Mouse (Mus musculus) embryonic facial prominence, embryonic 15.5 days (tissue): ENCODE data around the gene Evl. TPM values are rescaled to one million over a fixed set of nuclear protein-coding genes. Genes with fewer than 3 reads are reported as not detected.

Source experiments
- ATAC-seq: fragments of 200-750 bp; cut with Nextera tagmentation; 2 replicates; pipeline ENCODE4 v1.8.0; 2017; ENCODE audit warnings: low read depth, moderate TSS enrichment; ENCODE audit not compliant: insufficient number of reproducible peaks, low FRiP score, low TSS enrichment
- H3K27ac ChIP-seq: fragments of 300-500 bp; sonication (generic); replicated peaks from 2 replicates; pipeline ENCODE4 v1.5.1; 2015; ENCODE audit warnings: mild to moderate bottlenecking, inconsistent platforms
- H3K27me3 ChIP-seq: fragments of 300-500 bp; sonication (generic); 2 replicates; pipeline ENCODE4 v1.6.1; 2015; ENCODE audit warnings: inconsistent platforms
- H3K36me3 ChIP-seq: fragments of 300-500 bp; sonication (generic); 2 replicates; pipeline ENCODE4 v1.6.1; 2015; ENCODE audit warnings: mild to moderate bottlenecking, inconsistent platforms
- H3K4me1 ChIP-seq: fragments of 300-500 bp; sonication (generic); 2 replicates; pipeline ENCODE4 v1.6.1; 2015; ENCODE audit warnings: inconsistent platforms
- H3K4me2 ChIP-seq: fragments of 300-500 bp; sonication (generic); replicated peaks from 2 replicates; pipeline ENCODE4 v1.6.1; 2015; ENCODE audit warnings: mild to moderate bottlenecking, inconsistent platforms
- H3K4me3 ChIP-seq: fragments of 300-500 bp; sonication (generic); replicated peaks from 2 replicates; pipeline ENCODE4 v1.5.1; 2015; ENCODE audit warnings: mild to moderate bottlenecking, inconsistent platforms
- H3K9ac ChIP-seq: fragments of 300-500 bp; sonication (generic); 2 replicates; pipeline ENCODE4 v1.6.1; 2015; ENCODE audit warnings: inconsistent platforms
- H3K9me3 ChIP-seq: fragments of 300-500 bp; sonication (generic); replicated peaks from 2 replicates; pipeline ENCODE4 v1.6.1; 2016; ENCODE audit warnings: inconsistent platforms
- whole genome bisulfite sequencing: fragments of 180-500 bp; shearing (Covaris S2); methylation state at CpG from one replicate; pipeline ENCODE4 v1.1.7; 2015; 5-methylcytosine and 5-hydroxymethylcytosine counted together
- polyA plus RNA-seq: library from polyadenylated mRNA; unstranded; fragments of >200 nt; fragmentation: Nextera tagmentation; extraction: Ambion mirVana; gene quantifications from 2 replicates; pipeline ENCODE4 v1.2.1, GENCODE M21; 2015

Gene Evl
- polyA plus RNA-seq, 1 experiment from 2014 or later = 63.4 TPM

DNA sequence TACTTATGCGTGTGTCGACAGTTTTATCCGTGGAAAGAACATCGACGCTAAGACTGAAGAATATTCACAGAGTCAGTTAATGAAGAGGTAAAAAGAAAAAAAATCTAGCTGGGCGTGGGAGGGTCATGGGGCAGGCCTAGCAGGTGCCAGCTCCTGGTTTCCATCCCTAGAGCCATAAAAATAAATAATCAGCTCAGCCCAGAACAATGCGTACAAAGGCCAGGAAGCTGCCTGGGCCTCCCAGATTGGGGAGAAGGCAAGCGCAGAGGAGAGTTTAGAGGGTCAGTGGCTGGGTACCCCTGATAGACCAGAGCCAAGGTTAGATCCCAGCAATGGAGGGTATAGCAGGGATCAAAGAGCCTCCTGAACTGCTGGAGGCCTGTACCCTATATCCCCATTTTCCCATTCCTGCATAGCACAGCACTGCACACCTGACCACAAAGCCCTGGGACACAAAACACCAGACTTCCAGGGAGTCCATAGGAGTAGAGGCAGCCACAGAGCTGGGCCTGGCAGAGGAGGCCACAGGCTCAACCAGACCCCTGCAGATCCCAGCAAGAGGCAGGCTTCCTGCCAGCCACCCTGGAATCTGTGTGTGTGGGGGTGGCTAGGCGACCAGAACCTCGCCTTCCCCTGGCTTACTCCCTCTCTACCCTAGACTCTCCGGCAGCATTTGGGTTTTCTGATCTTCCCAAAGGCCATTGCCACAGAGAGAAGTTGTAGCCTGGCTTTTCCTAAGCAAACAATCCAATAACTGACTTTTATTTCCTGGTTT, 144.4 kb downstream of the Evl start:
- no peak for ATAC-seq
- Histone ChIP-seq H3K36me3 (no peaks in the 10 kb centered on the region), H3K4me2 (no peak overlapping the region), H3K27ac (no peak overlapping the region), H3K9ac (no peak overlapping the region), H3K4me3 (no peak overlapping the region), H3K9me3 (no peaks in the 10 kb centered on the region), H3K27me3 (peaks cover 44% of the 10 kb centered on the region), H3K4me1 (peaks cover 17% of the 10 kb centered on the region)
- WGBS = 78% methylated on average over 11 of the region's 11 CpGs

DNA sequence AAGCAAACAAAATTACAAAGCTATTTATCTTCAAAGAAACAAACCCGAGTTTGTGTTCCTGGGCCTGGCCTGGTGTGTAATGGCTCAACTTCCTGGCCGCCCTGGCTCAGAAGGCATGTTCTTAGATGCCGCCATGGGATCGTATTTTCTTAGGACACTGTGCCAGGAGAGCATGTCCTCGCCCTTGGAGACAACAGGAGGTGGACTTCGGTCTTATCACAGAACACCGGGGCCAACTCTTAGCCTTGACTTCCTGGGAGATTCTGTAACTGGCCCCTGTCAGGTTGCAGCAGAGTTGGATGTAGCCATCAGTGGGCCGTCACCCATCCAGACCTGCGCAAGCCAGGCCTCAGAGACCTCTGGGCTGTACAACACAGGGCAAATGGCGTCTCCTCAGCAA, 145.1 kb downstream of the Evl start:
- no peak overlapping the region for H3K4me2 ChIP-seq
- no peaks in the 10 kb centered on the region for H3K36me3 ChIP-seq
- H3K9me3 ChIP-seq = no peaks in the 10 kb centered on the region
- no peak for ATAC-seq
- H3K27ac ChIP-seq = no peak overlapping the region
- H3K4me1 ChIP-seq = peaks cover 17% of the 10 kb centered on the region
- H3K4me3 ChIP-seq = no peak overlapping the region
- 79% methylated on average over 10 of the region's 10 CpGs for WGBS
- no peak overlapping the region for H3K9ac ChIP-seq
- H3K27me3 ChIP-seq = peaks cover 50% of the 10 kb centered on the region

DNA sequence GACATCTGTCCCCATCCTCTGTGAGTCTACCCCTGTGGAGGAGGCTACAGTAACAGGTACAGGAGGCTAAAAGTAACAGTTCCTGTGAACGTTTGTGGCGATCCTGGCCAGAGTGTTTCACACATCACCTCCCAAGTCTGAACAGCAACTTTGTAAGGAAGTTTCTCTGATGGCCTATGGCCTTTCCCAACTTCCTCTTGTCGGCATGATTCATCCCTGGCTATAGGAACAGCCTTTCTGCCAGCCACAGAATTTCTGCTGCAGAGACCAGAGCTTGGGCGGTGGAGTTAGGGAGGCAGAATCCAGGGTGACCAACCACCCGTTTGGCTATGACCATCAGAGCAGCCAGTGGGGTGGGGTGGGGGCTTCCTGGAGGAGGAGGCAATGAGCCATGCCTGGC, 145.5 kb downstream of the Evl start:
- WGBS = 69% methylated on average over 5 of the region's 5 CpGs
- Histone ChIP-seq H3K27ac (no peak overlapping the region), H3K4me3 (no peak overlapping the region), H3K27me3 (peaks cover 52% of the 10 kb centered on the region), H3K4me2 (no peak overlapping the region), H3K4me1 (peaks cover 17% of the 10 kb centered on the region), H3K36me3 (no peaks in the 10 kb centered on the region), H3K9ac (no peak overlapping the region), H3K9me3 (no peaks in the 10 kb centered on the region)
- 0 out of 2 replicates have a peak, but pooled peaks have one; percentile 10 for ATAC-seq

DNA sequence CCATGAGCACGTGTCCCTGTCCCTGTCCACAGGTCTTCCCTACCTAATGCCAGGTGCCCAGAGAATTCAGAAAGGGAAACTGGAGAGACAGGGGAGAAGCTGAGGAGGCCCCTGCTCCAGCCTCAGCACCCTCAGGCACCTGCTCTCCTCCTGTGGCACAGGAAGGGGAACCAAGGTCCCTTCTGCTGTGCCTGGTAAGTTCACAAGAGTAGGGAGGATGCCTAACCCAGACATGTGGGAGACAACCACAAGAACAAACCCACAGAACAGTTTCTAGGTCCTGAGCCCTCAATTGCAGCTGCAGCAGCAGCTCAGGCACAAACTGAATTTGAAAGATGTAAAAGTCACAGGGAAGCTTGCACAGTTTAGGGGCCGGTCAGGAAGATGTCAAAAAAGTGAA, 146.7 kb downstream of the Evl start:
- no peak overlapping the region for H3K9ac ChIP-seq

DNA sequence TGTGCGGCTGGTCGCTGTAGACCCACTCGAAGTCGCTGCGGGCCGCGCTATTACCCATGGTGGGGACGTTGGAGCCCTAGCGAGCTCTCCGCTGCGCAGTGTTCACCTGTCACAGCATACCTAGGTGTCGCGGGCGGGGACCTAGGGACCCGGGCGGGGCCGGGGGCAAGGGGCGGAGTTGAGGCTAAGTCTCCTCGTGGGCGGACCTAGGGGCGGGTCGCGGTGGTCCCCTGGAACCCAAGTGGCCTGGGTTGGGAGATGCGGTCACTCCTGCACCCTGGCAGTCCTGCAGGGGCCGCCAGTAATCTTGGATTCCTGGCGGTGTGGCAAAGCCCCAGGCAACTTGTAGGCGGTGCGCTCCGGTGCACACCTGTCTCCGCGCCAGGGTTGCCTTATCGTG, 147.7 kb downstream of the Evl start, which contains the start of gene Degs2:
Degs2 (minus strand) TSS at position 131 of the 400 bp plus-strand sequence.
- Histone ChIP-seq H3K4me1 (peaks cover 17% of the 10 kb centered on the region), H3K4me2 (peak within 1 kb of the TSS; percentile 56), H3K27me3 (peaks cover 52% of the 10 kb centered on the region), H3K27ac (no peak within 1 kb of the TSS), H3K9me3 (no peaks in the 10 kb centered on the region), H3K9ac (no peak within 1 kb of the TSS), H3K4me3 (peak within 1 kb of the TSS; percentile 32), H3K36me3 (no peaks in the 10 kb centered on the region)
- under 1% methylated on average over 32 of the region's 32 CpGs for WGBS
- ATAC-seq = 0 out of 2 replicates have a peak, but pooled peaks have one; percentile 16

More for the DNA sequence above, 146.7 kb downstream of the Evl start:
- peaks cover 52% of the 10 kb centered on the region for H3K27me3 ChIP-seq
- no peaks in the 10 kb centered on the region for H3K9me3 ChIP-seq
- no peak overlapping the region for H3K27ac ChIP-seq
- H3K4me1 ChIP-seq = peaks cover 17% of the 10 kb centered on the region
- no peak for ATAC-seq
- H3K36me3 ChIP-seq = no peaks in the 10 kb centered on the region
- H3K4me3 ChIP-seq = no peak overlapping the region
- WGBS = 49% methylated on average over 2 of the region's 2 CpGs
- no peak overlapping the region for H3K4me2 ChIP-seq

DNA sequence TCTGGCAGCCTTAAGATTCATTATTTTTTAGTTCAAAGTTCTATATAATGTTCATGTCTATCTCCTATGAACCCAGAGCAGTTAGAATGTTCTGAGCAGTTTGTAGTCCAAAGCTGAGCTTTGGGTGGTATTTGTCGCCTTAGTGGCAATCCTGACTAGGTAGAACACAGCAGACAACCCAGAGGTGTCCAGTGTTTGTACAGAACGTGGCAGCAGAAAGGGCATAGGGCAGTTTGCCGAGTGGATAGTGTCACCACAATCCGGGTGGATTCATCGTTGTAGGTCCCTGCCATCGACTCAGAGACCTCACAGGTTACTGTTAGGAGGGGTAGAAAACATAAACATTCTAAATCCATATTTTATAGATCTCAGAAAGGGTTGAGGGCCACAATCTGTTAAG, 151.0 kb downstream of the Evl start:
- Histone ChIP-seq H3K27me3 (peaks cover 42% of the 10 kb centered on the region), H3K4me3 (no peak overlapping the region), H3K4me1 (peaks cover 13% of the 10 kb centered on the region), H3K9me3 (no peaks in the 10 kb centered on the region), H3K9ac (no peak overlapping the region), H3K4me2 (no peak overlapping the region), H3K36me3 (no peaks in the 10 kb centered on the region), H3K27ac (no peak overlapping the region)
- WGBS = 84% methylated on average over 6 of the region's 6 CpGs
- no peak for ATAC-seq

DNA sequence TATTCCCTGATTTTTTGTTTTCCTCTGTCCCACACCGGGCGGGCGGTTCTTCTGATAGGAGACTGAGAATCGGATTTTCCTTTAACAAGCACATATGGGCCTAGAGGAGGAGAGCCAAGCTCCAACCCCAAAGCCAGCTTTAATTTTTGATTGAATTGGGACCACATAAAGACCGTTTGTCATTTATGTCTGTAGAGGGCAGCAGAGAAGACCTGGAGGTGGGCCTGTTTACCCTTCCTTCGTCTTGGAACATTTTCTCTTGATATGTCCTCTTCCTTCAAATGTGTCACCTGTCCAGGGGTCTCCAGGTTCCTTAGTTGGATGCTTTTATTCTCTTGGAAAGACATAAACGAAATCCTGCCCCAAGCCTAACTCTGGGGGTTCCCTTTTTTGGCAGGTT, 151.6 kb downstream of the Evl start:
- ATAC-seq = no peak
- WGBS = 39% methylated on average over 7 of the region's 7 CpGs
- no peak overlapping the region for H3K27ac ChIP-seq
- H3K4me2 ChIP-seq = no peak overlapping the region
- H3K4me3 ChIP-seq = no peak overlapping the region
- peaks cover 12% of the 10 kb centered on the region for H3K4me1 ChIP-seq
- no peaks in the 10 kb centered on the region for H3K36me3 ChIP-seq
- no peaks in the 10 kb centered on the region for H3K9me3 ChIP-seq
- peaks cover 35% of the 10 kb centered on the region for H3K27me3 ChIP-seq
- H3K9ac ChIP-seq = no peak overlapping the region

DNA sequence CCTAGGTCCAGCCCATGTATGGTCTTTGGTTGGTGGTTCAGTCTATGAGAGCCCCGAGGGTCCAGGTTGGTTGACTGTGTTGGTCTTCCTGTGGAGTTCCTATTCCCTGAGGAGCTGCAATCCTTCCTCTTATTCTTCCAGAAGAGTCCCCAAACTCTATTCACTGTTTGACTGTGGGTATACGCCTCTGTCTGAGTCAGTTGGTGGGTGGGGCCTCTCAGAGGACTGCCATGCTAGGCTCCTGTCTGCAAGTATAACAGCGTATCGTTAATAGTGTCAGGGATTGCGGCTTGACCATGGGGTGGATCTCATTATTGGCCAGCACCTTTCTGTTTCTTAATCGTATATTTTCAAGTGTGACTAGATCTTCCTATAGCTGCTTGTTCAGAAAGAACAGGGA, 154.9 kb downstream of the Evl start:
- no peaks in the 10 kb centered on the region for H3K4me1 ChIP-seq
- H3K27ac ChIP-seq = no peak overlapping the region
- peaks cover 4% of the 10 kb centered on the region for H3K27me3 ChIP-seq
- no peak overlapping the region for H3K4me3 ChIP-seq
- no peak for ATAC-seq
- no peaks in the 10 kb centered on the region for H3K9me3 ChIP-seq
- WGBS = 87% methylated on average over 6 of the region's 6 CpGs
- H3K4me2 ChIP-seq = no peak overlapping the region
- no peaks in the 10 kb centered on the region for H3K36me3 ChIP-seq
- no peak overlapping the region for H3K9ac ChIP-seq

DNA sequence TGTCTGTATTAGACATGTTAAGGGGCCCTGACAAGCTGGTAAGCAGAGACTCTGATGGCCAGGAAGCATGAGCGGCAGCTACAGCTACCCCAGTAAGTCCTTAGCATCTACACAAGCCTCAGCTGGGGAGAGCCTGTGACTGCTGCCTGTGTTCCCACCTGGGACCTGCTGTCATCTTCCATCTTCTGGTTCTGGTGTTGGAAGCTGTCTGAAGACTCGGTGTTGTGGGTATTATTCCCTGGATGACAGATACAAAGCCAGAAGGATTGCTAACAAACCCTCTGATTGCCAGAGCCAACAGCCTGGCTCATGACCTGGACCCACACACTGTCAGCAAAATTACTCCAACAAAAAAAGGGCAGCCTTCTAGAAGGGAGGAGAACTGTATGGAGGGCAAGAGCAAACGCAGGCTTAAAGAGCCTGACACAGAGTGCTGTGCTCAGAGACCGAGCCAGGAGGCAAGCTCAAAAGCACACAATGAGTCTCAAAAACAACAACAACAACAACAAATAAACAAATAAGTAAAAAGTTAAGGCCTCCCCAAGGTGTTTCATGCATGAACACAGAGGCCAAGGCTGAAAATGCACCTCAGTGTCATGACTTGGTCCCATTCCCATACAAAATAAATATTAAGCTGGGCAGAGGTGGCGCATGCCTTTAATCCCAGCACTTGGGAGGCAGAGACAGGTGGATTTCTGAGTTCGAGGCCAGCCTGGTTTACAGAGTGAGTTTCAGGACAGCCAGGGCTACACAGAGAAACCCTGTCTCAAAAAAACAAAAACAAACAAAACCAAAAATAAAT, 155.6 kb downstream of the Evl start:
- no peak overlapping the region for H3K4me2 ChIP-seq
- no peaks in the 10 kb centered on the region for H3K4me1 ChIP-seq
- WGBS = 80% methylated on average over 6 of the region's 6 CpGs
- no peaks in the 10 kb centered on the region for H3K36me3 ChIP-seq
- no peaks in the 10 kb centered on the region for H3K9me3 ChIP-seq
- H3K9ac ChIP-seq = no peak overlapping the region
- H3K27ac ChIP-seq = no peak overlapping the region
- no peak overlapping the region for H3K4me3 ChIP-seq
- no peaks in the 10 kb centered on the region for H3K27me3 ChIP-seq
- no peak for ATAC-seq

DNA sequence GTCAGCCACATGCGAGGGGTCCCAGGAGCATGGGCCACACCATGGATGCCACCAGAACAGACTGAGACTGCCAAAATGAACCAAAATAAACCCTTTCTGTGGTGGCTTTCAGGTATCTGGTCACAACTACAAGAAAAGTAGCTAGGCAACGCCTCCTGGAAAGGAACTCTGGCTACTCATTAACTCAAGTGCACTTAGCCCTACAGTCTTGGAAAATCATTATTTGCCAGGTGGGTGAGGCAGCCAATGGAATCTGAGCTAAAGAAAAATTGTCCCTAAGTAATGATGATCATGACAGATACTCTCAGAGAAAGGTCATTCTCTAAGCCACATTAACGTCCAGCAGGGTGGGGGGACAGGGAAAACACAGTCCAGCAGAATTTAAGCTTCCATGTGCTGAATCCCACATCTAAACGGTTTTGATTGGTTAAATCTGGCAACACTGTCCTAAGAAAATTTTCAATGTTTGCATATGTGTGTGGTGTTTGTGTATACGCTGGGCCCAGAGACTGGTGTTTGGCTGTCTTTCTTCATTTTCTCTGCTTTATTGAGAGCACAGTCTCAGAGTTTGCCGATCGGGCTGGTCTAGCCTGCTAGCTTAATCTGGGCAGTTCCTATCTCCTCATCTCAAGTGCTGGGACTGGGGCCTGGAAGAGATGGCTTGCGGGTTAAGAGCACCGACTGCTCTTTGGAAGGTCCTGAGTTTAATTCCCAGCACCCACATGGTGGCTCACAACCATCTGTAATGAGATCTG, 156.5 kb downstream of the Evl start:
- no peak overlapping the region for H3K9ac ChIP-seq
- WGBS = 80% methylated on average over 9 of the region's 9 CpGs
- no peaks in the 10 kb centered on the region for H3K27me3 ChIP-seq
- H3K4me1 ChIP-seq = no peaks in the 10 kb centered on the region
- H3K4me3 ChIP-seq = no peak overlapping the region
- no peak for ATAC-seq
- no peak overlapping the region for H3K4me2 ChIP-seq
- H3K36me3 ChIP-seq = no peaks in the 10 kb centered on the region
- no peaks in the 10 kb centered on the region for H3K9me3 ChIP-seq
- no peak overlapping the region for H3K27ac ChIP-seq

DNA sequence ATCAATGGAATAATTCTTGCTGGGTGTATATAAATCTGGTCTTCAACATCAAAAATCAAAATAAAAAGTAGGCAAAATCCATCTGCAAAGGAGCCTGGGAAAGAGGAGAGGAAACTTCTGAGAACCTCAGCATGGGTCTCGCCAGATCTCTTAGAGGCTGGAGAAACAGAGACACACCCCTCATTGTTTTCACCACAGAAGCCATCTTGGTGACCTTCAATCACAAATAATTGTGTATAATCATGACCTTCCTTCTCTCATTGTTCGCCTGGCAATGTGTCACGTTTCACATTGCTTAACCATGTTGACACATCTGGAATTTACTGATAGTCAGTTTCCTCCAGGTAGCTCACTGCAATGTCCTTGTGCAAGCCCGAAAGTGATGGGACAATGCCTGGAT, 158.0 kb downstream of the Evl start:
- Histone ChIP-seq H3K9ac (no peak overlapping the region), H3K4me1 (no peaks in the 10 kb centered on the region), H3K4me2 (no peak overlapping the region), H3K9me3 (no peaks in the 10 kb centered on the region), H3K36me3 (no peaks in the 10 kb centered on the region), H3K27me3 (no peaks in the 10 kb centered on the region), H3K4me3 (no peak overlapping the region), H3K27ac (no peak overlapping the region)
- WGBS = 68% methylated on average over 4 of the region's 4 CpGs
- no peak for ATAC-seq
